Mouse (Mus musculus) layer of hippocampus, postnatal 10 days (tissue): ENCODE data around the gene Qrich2. TPM values are rescaled to one million over a fixed set of nuclear protein-coding genes. Genes with fewer than 3 reads are reported as not detected.
"Not testable (repeated sequence)": the region's sequence is repeated elsewhere in the genome, so short reads cannot be mapped to it uniquely, and the experiment has no call there.

Source experiments
- DNase-seq, 2 experiments: peaks; one replicate each; pipeline ENCODE4 v3.0.0; 2021; ENCODE audit warnings: low spot score in 2 of 2
- long read RNA-seq: library from polyadenylated mRNA; stranded (forward); transcript quantifications from one replicate; pipeline ENCODE4 v2.0.0, GENCODE M21; 2023
- total RNA-seq, 2 experiments: library from RNA; stranded (reverse); gene quantifications; 2 replicates each; pipeline ENCODE4 v1.2.3; 2021

Qrich2 gene
- under 1 TPM in 1 of 2 experiments, not detected in 1; 0.18 TPM for total RNA-seq
- long read RNA-seq, result 0 reads

DNA sequence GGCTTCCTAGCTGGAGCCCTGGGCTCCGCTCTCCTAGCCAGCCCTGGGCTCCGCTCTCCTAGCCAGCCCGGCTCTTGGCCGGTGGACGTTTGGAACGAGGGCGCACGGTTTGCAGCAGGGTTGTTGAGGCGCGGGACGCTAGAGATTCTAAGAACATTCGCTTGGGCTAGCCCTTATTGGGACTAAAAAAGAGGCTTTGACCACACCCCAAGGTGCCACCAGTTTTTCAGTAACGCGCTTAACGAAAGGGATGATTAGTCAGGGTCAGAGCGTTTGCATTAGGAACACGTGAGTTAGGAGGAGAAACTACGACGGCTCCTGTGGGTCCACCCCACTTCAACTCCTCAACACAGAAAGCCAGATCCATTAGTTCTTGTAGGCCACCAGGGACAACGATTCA is at the start of gene Qrich2:
Gene Qrich2, minus strand, starts transcription at position 101 of the 400 bp plus-strand sequence.
- no peak for DNase-seq

DNA sequence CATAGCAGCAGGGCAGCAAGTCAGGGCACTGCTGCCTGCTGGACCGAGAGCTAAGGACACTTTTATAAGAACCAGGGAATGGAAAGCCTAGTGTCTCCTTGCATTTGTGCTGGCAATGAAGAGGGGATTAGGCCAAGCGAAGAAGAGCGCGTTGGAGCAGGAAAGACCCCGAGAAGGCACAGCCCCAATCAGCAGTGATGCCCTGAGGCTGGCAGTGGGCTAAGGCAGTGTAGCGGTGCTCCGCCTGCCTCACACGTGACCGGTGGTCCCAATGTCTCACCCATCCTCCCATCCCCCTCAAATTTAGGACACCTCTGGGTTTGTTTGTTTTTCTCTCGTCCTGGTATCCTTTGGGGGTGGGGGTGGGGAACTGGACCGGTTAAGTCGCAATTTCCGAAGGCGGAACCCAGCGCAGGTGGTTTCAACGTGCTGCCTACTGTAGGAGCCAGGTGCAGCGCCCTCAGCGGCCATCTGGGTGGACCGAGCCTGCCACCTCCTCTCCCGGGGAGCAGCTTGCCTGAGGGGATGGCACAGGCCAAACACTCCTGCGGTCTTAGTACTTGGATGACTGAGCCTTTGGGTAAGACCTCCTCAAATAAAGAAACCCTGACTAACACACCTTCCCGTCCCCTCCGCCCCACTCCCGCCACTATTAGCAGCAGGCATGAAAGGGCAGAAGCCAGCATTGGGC is 49.4 kb upstream of the Qrich2 start:
- DNase-seq, result no peak

DNA sequence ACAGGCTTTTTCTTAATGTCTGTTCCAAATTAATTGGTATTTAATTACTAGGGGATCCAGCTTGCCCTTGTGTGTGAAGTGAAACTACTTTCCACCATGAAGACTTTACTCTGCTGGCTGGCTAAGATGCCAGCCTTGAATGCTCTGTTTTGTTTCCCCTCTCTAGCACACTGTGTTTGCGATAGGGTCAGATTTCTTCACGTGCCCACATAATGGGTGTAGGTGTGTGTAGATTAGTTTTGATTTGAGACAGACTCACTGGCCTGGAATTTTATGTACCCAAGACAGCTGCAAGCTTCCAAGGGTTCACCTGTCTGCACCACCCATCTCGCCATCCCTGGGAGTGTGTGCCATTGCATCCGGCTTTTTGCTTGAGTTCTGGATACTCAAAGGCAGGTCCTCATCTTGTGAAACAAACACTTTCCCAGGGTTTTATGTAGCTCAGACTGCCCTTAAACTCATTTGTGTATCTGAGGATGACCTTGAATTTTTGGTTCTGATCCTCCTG is 47.5 kb upstream of the Qrich2 start:
- DNase-seq, result no peak

DNA sequence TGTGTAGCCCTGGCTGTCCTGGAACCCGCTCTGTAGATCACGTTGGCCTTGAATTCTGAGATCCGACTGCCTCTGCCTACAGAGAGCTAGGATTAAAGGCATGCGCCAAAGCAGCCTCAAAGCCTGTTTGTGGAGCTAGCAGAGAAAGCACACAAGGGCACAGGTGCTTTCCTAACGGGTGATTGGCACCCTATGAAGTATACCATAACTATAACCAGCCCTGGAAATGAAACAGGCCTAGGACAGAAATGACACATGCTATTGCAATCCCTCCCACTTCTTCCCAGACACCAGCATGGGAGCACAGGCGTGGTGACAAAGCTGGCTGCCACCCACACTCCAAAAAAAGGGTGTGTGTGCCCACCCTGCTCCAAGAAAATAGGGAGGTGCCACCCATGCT is 46.9 kb upstream of the Qrich2 start:
- DNase-seq, result no peak

DNA sequence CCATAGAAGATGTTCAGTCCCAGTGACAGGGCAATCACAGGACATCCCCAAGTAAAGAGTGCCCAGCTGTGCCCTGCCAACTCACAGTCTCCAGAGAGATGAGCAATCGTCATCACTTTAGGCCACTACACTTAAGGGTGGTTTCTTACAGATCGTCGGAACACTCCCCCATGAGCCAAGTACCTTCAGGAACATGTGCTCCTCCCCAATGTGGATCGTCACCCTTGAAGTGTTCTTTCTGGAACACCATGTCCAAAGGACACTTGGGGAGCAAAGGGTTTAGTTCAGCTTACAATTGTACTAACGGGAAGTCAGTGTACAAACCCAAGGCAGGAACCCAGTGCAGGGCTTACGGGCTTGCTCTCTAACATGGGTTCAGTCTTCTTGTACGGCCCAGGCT is 46.1 kb upstream of the Qrich2 start:
- no peak for DNase-seq

DNA sequence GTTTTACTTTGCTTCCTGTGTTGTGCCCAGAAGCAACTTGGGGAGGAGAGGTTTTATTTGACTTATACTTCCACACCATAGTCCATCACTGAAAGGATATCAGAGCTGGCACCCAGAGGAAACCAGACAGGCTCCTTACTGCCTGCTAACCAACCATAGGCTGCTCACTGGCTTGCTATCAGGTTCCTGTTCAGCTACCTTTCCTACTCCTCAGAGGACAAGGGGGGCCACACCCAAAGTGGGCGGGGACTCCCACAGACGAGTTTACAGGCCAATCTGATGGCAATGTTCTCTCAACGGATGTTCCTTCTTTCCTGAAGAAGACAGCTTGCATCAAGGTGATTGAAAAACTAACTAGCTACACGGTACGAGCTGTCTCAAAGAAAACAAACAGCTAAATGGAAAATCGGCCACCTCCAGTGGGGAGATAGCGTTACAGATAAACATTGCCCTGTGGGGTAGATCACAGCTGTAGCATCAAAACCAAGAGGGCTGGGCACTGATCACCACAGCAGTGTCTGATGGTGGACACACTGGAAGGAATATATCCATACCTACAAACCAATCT is 45.3 kb upstream of the Qrich2 start:
- no peak for DNase-seq

DNA sequence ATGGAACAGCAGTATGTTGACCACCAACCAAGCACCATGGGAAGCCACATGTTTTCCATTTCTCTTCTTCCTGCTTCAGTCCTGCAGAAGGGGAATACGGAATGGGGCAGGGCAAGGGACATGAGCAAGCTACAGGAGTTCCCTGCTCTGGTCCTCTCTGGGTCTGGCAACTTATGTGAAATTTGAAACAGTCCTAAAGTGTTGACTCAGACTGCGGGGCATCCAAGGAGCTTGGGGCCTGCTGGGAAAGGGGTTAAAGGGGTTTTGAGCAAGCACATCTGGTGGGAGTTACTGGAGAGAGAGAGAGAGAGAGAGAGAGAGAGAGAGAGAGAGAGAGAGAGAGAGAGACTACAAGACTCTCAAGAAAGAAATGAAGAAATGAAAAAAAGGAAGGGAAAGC is 42.6 kb upstream of the Qrich2 start:
- no peak for DNase-seq

DNA sequence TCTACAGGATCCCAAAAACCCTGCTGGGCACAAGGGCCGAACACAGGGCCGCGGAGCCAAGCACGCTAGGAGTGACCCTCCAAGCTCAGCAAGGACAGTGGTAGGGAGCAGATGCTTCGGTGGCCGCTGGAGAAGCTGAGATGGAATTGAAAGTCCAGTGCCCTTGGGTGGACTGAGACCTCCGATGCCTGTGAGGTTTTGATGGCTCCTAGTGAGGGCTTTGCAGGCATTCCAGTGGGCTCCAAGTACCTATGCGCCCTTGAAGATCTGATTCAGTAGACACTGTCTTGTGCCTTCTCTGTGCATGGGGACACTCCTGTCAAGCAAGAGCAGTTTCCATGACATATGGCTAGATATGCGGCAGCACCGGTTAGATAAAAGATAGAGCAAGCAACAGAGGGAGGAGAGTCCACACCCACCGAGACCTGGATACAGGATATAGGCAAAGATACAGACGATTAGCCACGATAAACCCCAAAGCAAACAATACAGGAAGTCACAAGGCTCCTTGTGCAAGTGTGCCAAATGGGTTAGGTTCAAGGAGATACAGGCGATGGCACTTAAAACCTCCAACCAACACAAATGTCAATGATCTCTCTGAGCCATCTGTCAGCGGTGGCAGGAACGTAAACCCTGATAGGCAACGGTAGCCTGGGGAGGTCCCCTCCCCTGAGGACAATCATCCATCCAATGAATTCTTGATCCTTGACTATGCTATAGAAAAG is 40.3 kb upstream of the Qrich2 start:
- no peak for DNase-seq

DNA sequence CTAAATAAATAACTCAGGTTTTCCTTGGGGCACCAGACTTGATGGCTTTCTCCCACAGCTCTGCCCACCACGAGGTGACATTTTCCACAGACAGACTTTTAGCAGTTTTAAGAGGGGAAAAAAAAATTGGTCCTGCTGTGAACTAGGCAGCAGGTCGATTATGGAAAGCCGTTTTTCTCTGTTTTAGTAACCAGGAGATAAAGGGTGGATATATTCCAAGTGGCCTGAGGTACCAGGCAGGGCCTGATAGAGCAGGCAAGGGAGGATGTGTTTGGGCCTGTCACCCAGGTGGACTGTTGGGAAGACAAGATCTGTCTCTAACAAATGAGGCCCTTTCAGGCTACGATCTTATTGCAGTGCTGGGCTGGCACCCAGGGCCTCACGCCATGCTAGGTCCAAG is 39.5 kb upstream of the Qrich2 start:
- no peak for DNase-seq

DNA sequence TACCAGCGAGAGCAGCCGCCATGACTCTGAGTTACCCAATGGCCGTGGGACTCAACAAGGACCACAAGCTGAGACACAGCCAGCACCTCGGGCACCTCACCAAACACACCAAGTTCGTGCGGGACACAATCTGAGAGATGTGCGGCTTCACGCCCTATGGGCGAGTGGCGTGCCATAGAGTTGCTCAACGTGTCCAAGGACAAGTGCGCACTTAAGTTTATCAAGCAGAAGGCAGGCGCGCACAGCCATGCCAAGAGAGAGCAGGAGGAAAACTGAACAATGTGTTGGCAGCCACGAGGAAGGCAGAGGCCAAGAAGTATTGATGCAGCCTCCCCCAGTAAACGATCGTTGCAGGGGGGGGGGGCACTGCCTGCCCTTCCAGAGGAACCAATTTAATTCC is 38.5 kb upstream of the Qrich2 start:
- no peak for DNase-seq

DNA sequence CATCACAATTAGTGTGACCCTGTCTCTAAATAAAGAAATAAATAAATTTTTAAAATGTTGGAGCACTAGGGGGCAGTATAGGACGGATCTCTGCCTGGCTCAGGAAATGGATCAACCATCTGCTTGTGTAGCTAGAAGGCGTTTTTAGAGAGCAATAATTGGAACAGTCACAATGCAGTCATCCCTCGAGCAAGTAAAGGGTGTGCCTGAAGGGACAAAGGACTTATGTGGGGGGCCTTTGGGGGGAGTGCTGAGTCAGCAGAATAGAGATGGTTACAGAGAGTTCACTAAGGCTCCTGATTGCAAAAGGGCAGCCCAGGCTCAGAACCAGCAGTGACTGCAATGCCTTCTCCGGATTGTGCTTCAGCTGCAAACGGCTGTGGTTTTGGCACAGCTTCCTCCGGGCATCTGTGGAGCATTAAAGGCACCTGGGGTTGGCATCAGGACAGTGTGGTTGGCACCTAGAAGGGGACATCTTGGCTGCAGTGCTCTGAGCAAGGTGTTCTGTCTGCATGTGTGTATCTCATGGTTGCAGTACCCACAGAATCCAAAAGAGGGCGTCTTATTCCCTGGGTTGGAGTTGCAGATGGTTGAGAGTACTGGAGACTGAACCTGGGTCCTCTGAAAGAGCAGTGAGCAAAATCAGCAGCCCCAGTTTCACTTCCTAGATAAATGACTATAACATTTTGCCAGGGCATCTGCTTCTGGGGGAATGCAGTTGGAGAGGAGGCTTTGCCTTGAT is 35.1 kb upstream of the Qrich2 start:
- peak; percentile 47 to 49 for DNase-seq

DNA sequence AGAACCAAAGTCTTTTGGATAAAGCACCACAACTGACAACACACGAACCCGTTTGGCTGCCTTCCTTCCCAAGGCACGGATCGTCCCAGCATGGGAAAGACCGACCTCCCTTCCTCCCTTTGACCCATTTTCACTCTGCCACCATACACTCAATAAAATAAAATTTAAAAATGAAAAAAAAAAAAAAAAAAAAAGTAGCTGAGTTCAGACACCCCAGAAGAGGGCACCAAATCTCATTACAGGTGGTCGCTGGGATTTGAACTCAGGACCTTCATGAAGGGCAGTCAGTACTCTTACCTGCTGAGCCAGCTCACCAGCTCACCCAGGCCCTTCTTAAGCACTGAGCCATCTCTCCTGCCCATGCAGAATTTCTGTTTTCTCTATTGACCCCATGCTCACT is 33.0 kb upstream of the Qrich2 start:
- DNase-seq, result no peak

DNA sequence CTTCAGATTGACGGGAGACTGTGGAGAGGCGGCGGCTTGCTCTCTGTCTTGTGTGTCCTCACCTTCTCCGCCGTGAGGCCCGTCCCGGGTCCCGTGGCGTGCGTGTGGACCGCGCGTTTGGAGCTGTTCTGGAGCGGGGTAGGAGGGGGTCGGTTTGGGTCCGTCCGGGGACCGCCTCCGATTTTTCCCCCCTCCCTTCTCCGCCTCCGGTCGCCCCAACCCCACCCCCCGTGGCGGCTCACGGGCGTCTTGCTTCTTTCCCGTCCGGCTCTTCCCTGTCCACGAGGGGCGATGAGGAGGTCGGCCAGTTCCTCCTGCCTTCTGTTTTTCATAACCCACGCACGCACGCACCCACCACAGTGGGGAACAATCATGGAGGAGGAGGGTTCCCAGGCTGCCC is 32.6 kb upstream of the Qrich2 start:
- no peak for DNase-seq

DNA sequence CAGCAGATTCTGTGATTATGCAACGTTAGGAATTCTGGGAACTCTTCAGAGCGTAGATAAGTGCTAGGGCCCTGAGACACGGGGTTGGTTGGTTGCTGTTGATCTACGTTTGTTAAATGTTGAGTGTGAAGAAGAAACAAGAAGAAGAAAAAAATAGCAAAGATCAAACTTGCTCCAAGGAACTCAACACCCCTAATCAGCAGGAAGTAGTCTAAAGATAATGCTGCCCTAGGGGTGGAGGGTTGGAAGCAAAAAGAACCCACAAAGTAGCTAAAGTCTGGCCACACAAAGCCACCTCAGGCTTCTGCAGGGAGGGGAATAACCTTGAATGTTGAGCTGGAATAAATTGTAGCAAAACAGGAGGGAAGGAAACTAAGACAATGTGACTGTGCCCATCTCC is 31.3 kb upstream of the Qrich2 start:
- no peak for DNase-seq

DNA sequence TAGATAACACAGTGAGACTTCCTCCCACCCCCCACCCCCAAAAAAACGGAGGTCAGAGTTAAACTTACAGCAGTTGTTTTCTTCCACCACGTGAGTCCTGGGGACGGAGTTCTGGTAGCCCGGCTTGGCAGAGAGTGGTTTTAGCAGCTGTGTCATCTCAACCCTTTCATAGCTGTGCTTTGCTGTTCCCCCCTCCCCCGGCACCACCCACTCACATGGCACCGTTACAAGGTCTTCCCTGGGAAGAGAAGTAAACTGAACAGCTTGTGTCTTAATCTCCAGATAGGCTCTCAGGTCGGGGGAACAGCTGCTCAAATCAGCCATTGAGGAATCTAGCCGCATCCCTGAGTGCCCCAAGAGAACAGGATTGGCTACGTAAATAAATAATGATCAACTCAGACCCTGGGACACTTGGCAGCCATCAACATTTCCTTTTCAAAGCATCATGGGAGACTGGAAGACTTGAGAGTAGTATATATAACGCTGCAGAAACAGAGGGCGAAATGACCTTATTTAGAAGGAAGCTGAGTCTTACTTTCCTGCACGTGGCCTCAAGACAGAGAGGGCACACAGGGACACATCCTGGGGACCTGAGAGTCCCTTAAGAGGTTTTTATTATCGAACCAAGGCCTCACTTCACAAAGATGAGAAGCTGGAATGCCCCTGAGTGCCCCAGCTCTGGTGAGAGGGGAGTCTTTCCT is 28.6 kb upstream of the Qrich2 start:
- DNase-seq, result no peak

DNA sequence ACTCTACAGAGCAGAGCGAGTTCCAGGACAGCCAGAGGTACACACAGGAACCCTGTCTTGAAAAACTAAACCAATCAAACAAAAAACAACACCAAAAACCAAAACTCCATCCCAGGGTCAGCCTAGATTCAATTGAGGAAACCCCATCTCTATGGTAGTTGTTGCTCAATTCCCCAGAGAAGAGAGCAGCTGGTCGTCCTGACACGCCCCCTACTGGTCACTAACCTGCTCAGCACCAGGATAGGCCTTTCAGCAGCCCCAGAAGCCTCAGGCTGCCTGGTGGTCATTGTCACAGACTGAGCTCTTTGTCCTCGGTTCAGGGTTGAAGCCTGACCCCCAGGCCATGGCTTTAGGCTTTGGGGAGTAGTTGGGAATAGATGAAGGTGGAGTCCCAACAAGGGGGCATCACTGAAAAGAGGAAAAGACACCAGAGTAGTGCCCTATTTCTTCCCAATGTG is 27.8 kb upstream of the Qrich2 start, which contains the start of gene Prpsap1:
Gene Prpsap1, minus strand, starts transcription at position 408 of the 458 bp plus-strand sequence.
- no peak for DNase-seq

DNA sequence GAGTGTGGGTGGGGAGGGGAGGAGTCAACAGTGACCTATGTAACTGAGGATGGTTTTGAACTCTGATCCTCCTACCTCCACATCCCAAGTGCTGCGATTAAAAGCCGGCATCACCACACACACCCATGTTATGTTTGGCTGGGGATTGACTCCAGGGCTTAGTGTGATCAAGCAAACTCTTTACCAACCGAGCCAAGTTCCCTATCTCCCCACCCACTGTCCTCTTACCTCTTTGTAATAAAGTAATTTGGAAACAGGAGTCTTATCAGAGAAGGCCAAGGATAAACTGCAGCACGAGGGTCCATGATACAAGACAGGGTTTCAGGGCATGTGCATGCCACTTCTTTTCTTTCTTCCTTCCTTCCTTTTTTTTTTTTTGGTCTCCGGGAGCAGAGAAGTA is 27.1 kb upstream of the Qrich2 start:
- DNase-seq, result no peak

DNA sequence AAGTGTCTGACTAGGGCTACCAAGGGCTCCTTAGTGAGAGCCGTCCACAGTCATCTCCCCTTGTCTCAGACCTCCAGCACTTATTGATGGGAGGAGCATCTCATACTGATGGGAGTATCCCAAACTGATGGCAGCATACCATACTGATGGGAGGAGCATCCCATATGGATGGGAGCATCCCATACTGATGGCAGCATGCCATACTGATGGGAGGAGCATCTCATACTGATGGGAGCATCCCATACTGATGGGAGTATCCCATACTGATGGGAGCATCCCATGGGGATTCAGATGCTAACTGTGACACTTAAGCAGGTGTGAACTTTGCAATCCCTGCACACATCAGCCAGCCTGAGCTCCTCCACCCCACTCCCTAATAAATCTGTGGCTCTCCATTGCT is 26.5 kb upstream of the Qrich2 start:
- DNase-seq, result not testable (repeated sequence)

DNA sequence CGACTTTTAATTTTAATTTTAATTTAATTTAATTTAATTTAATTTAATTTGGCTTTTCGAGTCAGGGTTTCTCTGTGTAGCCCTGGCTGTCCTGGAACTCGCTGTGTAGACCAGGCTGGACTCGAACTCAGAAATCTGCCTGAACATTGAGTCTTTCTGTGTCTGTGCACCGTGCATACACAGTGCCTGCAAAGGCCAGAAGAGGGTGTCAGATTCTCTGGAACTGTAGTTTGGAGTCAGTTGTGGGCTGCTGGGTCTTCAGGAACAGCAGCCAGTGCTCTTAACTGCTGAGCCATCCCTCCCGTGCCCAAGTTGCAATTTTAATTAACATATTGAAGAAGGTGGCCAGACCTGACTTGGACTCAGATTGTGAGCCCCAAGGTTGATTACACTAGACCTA is 25.3 kb upstream of the Qrich2 start:
- no peak for DNase-seq

DNA sequence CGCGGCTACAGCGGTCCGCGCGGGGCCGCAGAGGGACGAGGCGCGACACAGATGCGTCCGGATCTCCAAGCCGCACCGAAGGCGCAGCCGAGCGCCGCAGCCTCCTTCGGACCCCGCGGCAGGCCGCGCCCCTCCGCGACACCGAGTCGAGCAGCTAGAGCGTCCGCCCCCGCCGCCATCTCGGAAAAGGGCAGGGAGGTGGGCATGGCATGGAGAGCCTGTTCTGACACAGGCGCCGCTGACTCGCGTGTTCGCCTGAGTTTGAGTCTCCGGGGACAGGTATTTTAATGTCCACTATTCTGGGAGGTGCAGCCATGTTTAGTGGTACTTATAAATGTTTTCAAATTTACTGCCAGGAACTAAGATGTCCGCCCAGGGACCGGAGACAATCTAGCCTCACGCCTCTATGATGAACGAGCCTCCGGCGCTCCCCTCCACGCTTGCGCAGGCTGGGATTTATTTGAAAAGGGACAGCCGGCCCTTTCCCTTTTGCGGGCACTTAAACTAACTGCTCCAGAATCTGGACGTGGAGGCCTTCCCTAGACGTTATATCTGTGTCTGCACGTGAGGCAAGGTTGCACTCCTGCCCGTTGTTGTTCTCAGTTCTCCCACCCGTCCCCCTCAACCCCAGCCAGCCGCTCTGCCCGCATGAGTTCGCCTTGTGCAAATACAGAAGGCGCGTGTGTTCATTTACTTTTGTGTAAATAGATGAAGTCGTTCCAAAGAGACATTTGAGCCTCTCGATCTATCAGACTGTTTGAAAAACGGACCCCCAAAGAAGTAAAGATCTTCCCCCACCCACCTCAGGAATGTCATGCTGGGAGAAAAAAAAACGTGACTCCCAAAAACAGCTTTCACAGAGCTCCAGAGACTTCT is 24.4 kb upstream of the Qrich2 start:
- peak; percentile 86 to 92 for DNase-seq
